Mouse (Mus musculus) embryonic facial prominence, embryonic 13.5 days (tissue): Measurements from ENCODE around the gene Mrpl24. TPM values are rescaled to one million over a fixed set of nuclear protein-coding genes. Genes with fewer than 3 reads are reported as not detected.

Experiments used
- ATAC-seq: fragments of 200-750 bp; cut with Nextera tagmentation; 2 replicates; pipeline ENCODE4 v1.8.0; 2017; ENCODE audit warnings: low read depth; ENCODE audit not compliant: insufficient number of reproducible peaks, insufficient read depth, low FRiP score, low TSS enrichment
- H3K27ac ChIP-seq: fragments of 300-500 bp; sonication (generic); 2 replicates; pipeline ENCODE4 v1.5.1; 2015; ENCODE audit warnings: moderate library complexity, mild to moderate bottlenecking, inconsistent platforms
- H3K27me3 ChIP-seq: fragments of 300-500 bp; sonication (generic); 2 replicates; pipeline ENCODE4 v1.6.1; 2015; ENCODE audit warnings: mild to moderate bottlenecking, inconsistent platforms
- H3K36me3 ChIP-seq: fragments of 300-500 bp; sonication (generic); 2 replicates; pipeline ENCODE4 v1.6.1; 2015; ENCODE audit warnings: mild to moderate bottlenecking, inconsistent platforms
- H3K4me1 ChIP-seq: fragments of 300-500 bp; sonication (generic); 2 replicates; pipeline ENCODE4 v1.6.1; 2015; ENCODE audit warnings: inconsistent platforms
- H3K4me2 ChIP-seq: fragments of 300-500 bp; sonication (generic); 2 replicates; pipeline ENCODE4 v1.6.1; 2015; ENCODE audit warnings: moderate library complexity, mild to moderate bottlenecking, inconsistent platforms
- H3K4me3 ChIP-seq: fragments of 300-500 bp; sonication (generic); 2 replicates; pipeline ENCODE4 v1.5.1; 2015; ENCODE audit warnings: mild to moderate bottlenecking, inconsistent platforms
- H3K9ac ChIP-seq: fragments of 300-500 bp; sonication (generic); 2 replicates; pipeline ENCODE4 v1.6.1; 2015; ENCODE audit warnings: mild to moderate bottlenecking, inconsistent platforms
- H3K9me3 ChIP-seq: fragments of 300-500 bp; sonication (generic); 2 replicates; pipeline ENCODE4 v1.6.1; 2016; ENCODE audit warnings: inconsistent platforms
- WGBS: fragments of 180-500 bp; shearing (Covaris S2); methylation state at CpG from one replicate; pipeline ENCODE4 v1.1.7; 2015; ENCODE audit warnings: mixed read lengths; 5-methylcytosine and 5-hydroxymethylcytosine counted together
- polyA plus RNA-seq: library from polyadenylated mRNA; unstranded; fragments of >200 nt; fragmentation: Nextera tagmentation; extraction: Ambion mirVana; gene quantifications from 2 replicates; pipeline ENCODE4 v1.2.1, GENCODE M21; 2015

The Mrpl24 gene
- polyA plus RNA-seq, 1 experiment from 2014 or later = 80.1 TPM

DNA sequence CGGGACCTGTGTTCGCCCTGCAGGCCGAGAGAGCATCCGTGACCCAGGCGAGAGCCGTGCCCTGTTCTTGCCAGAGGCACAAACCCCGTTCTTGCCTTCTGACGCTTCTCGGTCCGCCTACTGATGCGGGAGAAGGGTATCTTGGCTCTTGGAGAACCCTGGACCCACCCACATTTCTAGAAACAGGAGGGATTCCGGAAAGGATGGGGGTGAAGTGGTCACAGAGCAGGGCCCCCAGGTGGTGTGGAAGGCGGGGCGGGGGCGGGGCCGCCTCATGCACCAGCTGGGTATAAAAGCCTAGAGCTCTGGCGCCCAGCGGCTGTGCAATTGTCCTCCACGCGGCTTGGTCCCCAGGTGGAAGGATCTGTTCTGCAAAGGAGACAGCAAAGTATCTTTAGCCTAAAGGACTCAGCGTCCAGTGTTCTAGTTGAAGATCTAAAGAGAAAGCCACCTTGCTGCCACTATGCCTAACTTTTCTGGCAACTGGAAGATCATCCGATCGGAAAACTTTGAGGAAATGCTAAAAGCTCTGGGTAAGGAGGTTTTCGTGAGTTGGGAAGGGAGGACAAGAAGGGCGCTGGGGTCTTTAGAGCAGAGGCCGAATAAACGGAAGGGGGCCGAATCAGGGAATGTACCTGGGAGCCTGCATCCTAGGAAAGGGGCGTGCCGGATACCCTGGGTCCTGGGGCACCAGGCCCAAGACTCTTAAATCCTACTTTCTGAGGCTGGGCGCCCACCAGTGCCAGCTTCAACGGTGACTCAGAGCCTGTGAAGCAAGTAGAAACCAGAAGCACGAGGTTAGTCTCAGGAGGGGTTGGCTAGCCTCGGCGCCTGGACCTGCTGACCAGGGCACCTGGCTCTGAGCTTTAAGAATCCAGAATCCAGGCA, 29.3 kb downstream of the Mrpl24 start, which contains the start of gene Crabp2:
TSS of gene Crabp2 (plus strand) at position 289 of the 888 bp plus-strand sequence.
- 0 out of 2 replicates have a peak, but pooled peaks have one; percentile 28 for ATAC-seq
- under 1% methylated on average over 35 of the region's 35 CpGs for WGBS
- peaks cover 18% of the 10 kb centered on the region for H3K36me3 ChIP-seq
- H3K9me3 ChIP-seq = no peaks in the 10 kb centered on the region
- H3K4me2 ChIP-seq = peak within 1 kb of the TSS; percentile 73
- H3K9ac ChIP-seq = peak within 1 kb of the TSS; percentile 78
- H3K27me3 ChIP-seq = no peaks in the 10 kb centered on the region
- H3K4me1 ChIP-seq = peaks cover 89% of the 10 kb centered on the region
- peak within 1 kb of the TSS; percentile 97 for H3K27ac ChIP-seq
- H3K4me3 ChIP-seq = peak within 1 kb of the TSS; percentile 58

DNA sequence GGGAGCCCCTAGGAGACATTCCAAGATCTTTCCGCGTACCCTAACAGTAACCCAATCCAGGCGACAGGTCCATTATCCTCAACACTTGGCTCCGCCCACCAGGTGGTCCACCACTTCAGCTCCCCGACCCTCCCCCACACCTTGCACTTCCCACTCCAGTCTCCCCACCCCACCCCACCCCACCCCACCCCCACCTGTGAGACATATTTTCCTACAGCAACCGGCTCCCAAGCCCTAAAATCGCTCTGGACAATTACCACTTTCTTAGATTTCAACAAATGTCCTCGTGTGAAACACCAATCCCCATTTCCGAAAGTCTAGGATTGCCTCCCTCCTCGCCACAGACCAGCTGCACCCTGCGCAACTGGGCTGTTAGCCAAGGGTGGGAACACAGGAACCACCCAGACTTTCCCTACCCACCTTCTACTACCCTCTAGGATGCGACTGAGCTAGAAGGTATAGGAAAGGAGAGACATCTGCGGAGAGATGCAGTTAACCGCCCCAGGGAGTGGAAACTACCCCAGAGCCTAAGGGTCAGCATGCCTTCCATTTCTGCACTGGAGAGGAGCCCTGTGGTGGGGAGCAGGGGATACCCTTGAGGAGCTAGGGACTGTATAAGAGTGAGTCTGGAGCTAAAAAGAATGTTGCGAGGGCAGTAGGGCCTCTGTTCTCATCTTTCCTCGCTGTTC, 30.1 kb downstream of the Mrpl24 start:
- ATAC-seq = 0 out of 2 replicates have a peak, but pooled peaks have one; percentile 22
- Histone ChIP-seq H3K27ac (peak overlapping the region; percentile 97), H3K4me1 (peaks cover 86% of the 10 kb centered on the region), H3K27me3 (no peaks in the 10 kb centered on the region), H3K9ac (peak overlapping the region; percentile 78), H3K9me3 (no peaks in the 10 kb centered on the region), H3K4me3 (peak overlapping the region; percentile 58), H3K36me3 (peaks cover 26% of the 10 kb centered on the region), H3K4me2 (peak overlapping the region; percentile 73)
- 1% methylated on average over 16 of the region's 16 CpGs for WGBS

DNA sequence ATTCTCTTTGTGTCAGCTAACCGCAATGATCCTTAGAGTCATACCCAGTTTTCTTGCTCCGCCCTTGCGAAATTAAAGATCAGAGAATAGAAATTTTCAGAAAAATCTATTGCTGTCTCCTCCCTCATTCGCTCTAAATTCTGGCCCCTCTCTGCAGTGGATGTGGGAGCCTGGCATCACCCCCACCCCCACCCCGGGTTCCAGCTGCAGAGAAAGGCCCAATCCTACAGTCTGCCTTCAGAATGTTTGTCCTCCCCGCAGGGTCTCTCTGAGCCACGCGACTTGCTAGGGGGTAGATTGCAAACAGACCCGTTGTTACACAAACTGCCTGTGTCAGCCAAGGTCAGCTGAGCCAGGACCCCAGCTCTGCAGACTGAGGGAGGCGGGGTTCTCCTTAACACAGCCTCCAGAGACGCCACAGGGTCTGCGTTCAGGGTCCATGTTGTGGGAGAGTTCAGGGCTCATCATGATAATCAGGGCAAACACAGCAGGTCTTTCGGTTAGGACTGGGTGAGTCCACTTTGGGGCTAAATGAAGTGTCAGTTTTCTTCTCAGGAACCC, 30.7 kb downstream of the Mrpl24 start:
- peak overlapping the region; percentile 97 for H3K27ac ChIP-seq
- 0 out of 2 replicates have a peak, but pooled peaks have one; percentile 11 for ATAC-seq
- peak overlapping the region; percentile 78 for H3K9ac ChIP-seq
- H3K4me1 ChIP-seq = peaks cover 80% of the 10 kb centered on the region
- no peaks in the 10 kb centered on the region for H3K9me3 ChIP-seq
- peak overlapping the region; percentile 73 for H3K4me2 ChIP-seq
- H3K27me3 ChIP-seq = no peaks in the 10 kb centered on the region
- 2% methylated on average over 13 of the region's 13 CpGs for WGBS
- H3K36me3 ChIP-seq = peaks cover 32% of the 10 kb centered on the region
- H3K4me3 ChIP-seq = peak overlapping the region; percentile 58

DNA sequence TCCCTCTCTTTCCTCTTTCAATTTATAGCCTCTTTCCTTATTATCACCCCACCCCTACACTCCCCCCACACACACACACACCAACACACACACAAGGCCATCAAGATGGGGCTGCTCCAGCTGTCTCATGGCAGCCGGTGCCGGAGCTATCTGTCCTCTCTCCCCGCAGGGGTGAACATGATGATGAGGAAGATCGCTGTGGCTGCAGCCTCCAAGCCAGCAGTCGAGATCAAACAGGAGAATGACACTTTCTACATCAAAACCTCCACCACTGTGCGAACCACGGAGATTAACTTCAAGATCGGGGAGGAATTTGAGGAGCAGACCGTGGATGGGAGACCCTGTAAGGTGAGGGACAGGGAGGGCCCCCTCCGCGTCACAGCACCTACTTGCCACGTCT, 32.6 kb downstream of the Mrpl24 start:
- Histone ChIP-seq H3K9ac (peak overlapping the region; percentile 64), H3K36me3 (peaks cover 33% of the 10 kb centered on the region), H3K4me3 (peak overlapping the region; percentile 58), H3K4me1 (peaks cover 61% of the 10 kb centered on the region), H3K27ac (peak overlapping the region; percentile 88), H3K9me3 (no peaks in the 10 kb centered on the region), H3K4me2 (peak overlapping the region; percentile 73), H3K27me3 (no peaks in the 10 kb centered on the region)
- ATAC-seq = no peak
- 20% methylated on average over 12 of the region's 12 CpGs for WGBS

DNA sequence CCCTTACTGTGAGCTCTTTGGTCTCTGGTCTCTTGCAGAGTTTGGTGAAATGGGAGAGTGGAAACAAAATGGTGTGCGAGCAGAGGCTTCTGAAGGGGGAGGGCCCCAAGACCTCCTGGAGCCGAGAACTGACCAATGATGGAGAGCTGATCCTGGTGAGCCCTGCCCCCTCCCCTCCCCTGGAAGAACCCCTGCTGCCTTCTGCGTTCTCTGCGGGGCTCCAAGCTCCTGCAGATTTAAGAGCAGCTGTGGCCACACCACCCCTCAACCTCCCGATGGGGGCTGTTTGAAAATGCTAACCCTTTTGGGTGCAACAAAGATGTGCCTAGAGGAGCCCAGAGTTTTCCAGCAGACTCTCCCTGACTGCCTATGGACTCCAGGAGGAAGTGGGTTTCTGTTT, 33.1 kb downstream of the Mrpl24 start:
- H3K9me3 ChIP-seq = no peaks in the 10 kb centered on the region
- H3K27ac ChIP-seq = peak overlapping the region; percentile 88
- H3K36me3 ChIP-seq = peaks cover 33% of the 10 kb centered on the region
- H3K27me3 ChIP-seq = no peaks in the 10 kb centered on the region
- peaks cover 56% of the 10 kb centered on the region for H3K4me1 ChIP-seq
- H3K4me2 ChIP-seq = peak overlapping the region; percentile 73
- peak overlapping the region; percentile 64 for H3K9ac ChIP-seq
- 7% methylated on average over 5 of the region's 5 CpGs for WGBS
- ATAC-seq = 0 out of 2 replicates have a peak, but pooled peaks have one; percentile 33
- H3K4me3 ChIP-seq = peak overlapping the region; percentile 58

DNA sequence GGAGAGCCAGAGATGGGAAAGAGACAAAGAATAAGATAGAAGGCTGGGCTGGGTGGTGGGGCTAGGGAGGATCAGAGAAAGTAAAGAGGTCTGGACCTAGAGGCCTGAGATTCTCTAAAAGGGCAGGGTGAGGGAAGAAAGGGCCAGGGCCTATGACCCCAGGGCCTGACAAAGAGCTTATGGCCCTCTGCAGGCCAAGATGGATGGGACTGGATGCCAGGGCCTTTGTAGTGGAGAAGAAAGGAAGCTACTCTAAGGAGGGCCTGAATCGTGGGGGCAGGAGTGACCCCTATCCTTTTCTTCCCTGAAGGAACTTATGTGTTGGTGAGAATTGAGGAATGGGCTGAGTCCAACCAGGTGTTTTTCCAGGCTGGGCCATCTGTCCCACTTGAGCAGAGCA, 38.8 kb downstream of the Mrpl24 start:
- peaks cover 36% of the 10 kb centered on the region for H3K4me1 ChIP-seq
- no peak overlapping the region for H3K4me3 ChIP-seq
- WGBS = 11% methylated on average over 1 of the region's 1 CpGs
- H3K4me2 ChIP-seq = no peak overlapping the region
- no peak for ATAC-seq
- H3K36me3 ChIP-seq = peaks cover 20% of the 10 kb centered on the region
- no peaks in the 10 kb centered on the region for H3K9me3 ChIP-seq
- H3K27me3 ChIP-seq = no peaks in the 10 kb centered on the region
- H3K9ac ChIP-seq = 0 out of 2 replicates have a peak overlapping the region, but pooled peaks have one; percentile 2
- H3K27ac ChIP-seq = no peak overlapping the region; the same call in 1 of the 2 replicates

DNA sequence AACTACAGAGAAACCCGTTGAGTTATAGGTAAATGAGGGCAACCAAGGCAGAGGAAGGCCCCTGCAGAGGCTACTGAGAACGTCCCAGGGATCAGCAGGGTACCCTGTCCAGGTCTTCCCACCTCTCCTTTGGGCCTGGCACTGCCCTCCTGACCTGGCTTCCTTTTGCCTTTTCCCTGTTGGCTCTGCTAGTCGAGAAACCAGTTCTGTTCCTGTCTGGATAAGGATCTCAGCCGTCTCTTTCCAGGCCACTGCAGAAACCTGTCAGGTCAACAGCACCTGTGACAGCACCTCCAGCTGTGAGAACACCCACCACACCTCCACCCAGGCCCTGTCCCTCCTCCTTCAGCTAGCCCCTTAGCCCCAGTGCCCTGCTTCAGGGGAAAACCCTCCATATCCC, 39.2 kb downstream of the Mrpl24 start:
- no peak overlapping the region for H3K4me2 ChIP-seq
- H3K9me3 ChIP-seq = no peaks in the 10 kb centered on the region
- H3K36me3 ChIP-seq = peaks cover 16% of the 10 kb centered on the region
- no peaks in the 10 kb centered on the region for H3K27me3 ChIP-seq
- H3K4me1 ChIP-seq = peaks cover 35% of the 10 kb centered on the region
- no peak overlapping the region for H3K4me3 ChIP-seq
- ATAC-seq = no peak
- 21% methylated on average over 4 of the region's 4 CpGs for WGBS
- H3K27ac ChIP-seq = peak overlapping the region; percentile 99
- no peak overlapping the region for H3K9ac ChIP-seq

DNA sequence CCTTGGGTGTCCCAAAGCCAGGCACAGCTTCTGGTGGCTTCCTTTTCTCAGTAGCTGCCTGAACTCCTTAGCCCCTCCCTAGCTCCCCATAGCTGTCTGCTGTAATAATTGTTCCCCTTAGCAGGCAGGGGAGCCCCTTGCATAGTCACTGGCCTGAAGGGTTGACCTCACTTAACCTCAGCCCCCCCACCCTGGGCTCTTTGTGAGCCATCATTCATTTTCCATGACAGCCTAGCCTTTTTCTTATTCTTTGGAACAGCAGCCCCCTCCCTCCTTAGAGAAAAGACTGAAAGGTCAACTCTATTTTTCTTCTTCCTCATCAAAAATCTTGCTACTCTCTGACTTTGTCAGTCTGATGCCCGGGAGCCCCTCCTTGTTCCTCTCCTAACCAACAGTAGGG, 39.7 kb downstream of the Mrpl24 start:
- WGBS = 28% methylated on average over 1 of the region's 1 CpGs
- H3K27me3 ChIP-seq = no peaks in the 10 kb centered on the region
- ATAC-seq = no peak
- H3K27ac ChIP-seq = peak overlapping the region; percentile 99
- H3K36me3 ChIP-seq = peaks cover 11% of the 10 kb centered on the region
- H3K4me3 ChIP-seq = no peak overlapping the region
- no peak overlapping the region for H3K4me2 ChIP-seq
- no peaks in the 10 kb centered on the region for H3K9me3 ChIP-seq
- no peak overlapping the region for H3K9ac ChIP-seq
- H3K4me1 ChIP-seq = peaks cover 35% of the 10 kb centered on the region

DNA sequence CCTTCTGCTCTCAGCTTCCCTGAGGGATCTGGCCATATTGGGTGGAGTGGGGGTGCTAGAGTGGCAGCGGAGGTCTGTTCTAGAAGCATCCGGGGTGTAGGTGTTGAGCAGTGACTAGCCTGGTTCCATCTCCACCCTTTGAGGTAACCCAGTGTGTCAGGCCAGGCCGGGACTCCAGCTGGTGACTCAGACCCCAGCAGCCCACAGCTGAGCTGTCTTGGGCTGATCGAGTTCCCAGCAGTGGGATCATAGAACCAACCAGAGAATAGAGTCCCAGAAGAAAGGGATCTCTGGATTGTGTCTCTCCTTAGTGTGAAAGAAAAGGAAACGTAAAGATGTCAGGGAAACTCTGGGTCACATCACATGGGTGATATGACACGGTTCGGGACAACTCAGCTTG, 40.1 kb downstream of the Mrpl24 start:
- Histone ChIP-seq H3K4me3 (no peak overlapping the region), H3K27me3 (no peaks in the 10 kb centered on the region), H3K36me3 (peaks cover 7% of the 10 kb centered on the region), H3K27ac (peak overlapping the region; percentile 99), H3K4me2 (peak overlapping the region; percentile 69; the same call in 1 of the 2 replicates), H3K9ac (no peak overlapping the region), H3K4me1 (peaks cover 35% of the 10 kb centered on the region), H3K9me3 (no peaks in the 10 kb centered on the region)
- WGBS = 75% methylated on average over 7 of the region's 7 CpGs
- ATAC-seq = no peak

DNA sequence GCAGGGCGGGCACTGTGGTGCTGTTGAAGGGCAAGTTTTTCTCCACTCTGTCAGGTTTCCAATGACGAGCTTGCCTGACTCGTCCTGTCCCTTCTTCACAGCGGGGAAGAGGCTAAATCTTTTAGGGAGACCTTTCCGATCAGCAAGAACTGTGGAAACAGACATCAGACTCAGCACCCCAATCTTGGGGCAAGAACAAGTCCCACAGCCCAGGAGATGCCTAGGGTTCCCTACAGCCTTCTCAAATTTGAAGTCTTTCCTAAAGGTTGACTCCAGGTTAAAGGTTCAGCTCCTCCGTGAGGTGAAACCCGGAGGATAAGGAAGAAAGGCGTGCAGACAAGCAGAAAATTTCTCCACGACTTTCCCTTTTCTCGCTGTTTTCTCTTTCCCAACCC, 40.9 kb downstream of the Mrpl24 start:
- Histone ChIP-seq H3K4me3 (peak overlapping the region; percentile 44), H3K4me1 (peaks cover 35% of the 10 kb centered on the region), H3K9me3 (no peaks in the 10 kb centered on the region), H3K27ac (peak overlapping the region; percentile 99), H3K9ac (peak overlapping the region; percentile 77), H3K4me2 (peak overlapping the region; percentile 69), H3K27me3 (no peaks in the 10 kb centered on the region), H3K36me3 (no peaks in the 10 kb centered on the region)
- WGBS = 4% methylated on average over 10 of the region's 10 CpGs
- no peak for ATAC-seq

DNA sequence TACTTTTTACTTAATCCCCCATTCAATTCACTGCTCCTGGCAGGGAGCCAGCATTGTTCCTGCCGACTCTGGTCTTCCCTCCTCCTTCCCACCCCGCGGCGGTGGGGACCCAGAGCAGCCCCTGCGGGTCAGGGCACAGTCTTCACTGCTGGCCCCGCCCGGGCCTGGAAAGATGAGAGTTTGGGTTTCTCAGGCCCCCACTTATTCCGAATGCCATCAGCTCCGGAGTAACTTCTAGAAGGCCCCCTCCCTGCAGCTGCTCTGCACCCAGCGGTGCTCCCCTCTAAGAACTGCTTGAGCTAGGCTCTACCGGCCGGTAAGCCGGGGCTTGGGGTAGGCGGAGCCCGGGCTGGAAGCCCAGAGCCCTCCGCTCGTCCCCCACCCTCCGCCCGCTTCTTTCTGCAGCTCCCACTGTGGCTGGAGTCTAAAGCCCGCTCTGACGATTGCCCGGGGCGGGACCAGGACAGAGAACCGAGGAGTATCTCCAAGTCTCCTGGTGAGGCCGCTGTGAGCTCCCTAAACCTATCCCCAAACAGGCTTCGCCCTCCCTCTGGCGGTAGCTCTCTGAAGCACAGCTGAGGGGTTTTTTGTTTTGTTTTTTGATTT, 41.4 kb downstream of the Mrpl24 start:
- H3K36me3 ChIP-seq = no peaks in the 10 kb centered on the region
- H3K4me1 ChIP-seq = peaks cover 35% of the 10 kb centered on the region
- H3K27ac ChIP-seq = peak overlapping the region; percentile 99
- under 1% methylated on average over 27 of the region's 27 CpGs for WGBS
- H3K4me3 ChIP-seq = peak overlapping the region; percentile 44
- H3K9me3 ChIP-seq = no peaks in the 10 kb centered on the region
- peak; percentile 94 for ATAC-seq
- peak overlapping the region; percentile 69 for H3K4me2 ChIP-seq
- no peaks in the 10 kb centered on the region for H3K27me3 ChIP-seq
- H3K9ac ChIP-seq = peak overlapping the region; percentile 77
